Mouse (Mus musculus) adrenal gland, postnatal 10 days (tissue): ENCODE results near the gene Morc4. TPM values are rescaled to one million over a fixed set of nuclear protein-coding genes. Genes with fewer than 3 reads are reported as not detected.

ENCODE experiments used
- total RNA-seq, 2 experiments: library from RNA; stranded (reverse); gene quantifications; 2 replicates each; pipeline ENCODE4 v1.2.3; 2021

Gene Morc4
- total RNA-seq, 2 experiments from 2014 or later = 9.6 to 10.0 TPM

Other genes starting within 250 kb of the Morc4 start
- gene Tbc1d8b, start 186.7 kb downstream of the Morc4 start, total RNA-seq = 1 to 10 TPM; 8.9 to 9.0 TPM
- gene Gm15013, start 157.2 kb downstream of the Morc4 start, total RNA-seq = not detected
- not detected for gene Ripply1, start 89.3 kb downstream of the Morc4 start, total RNA-seq
- 1 to 10 TPM; 1.4 TPM for gene Cldn2, start 70.8 kb downstream of the Morc4 start, total RNA-seq
- 1 to 10 TPM; 6.3 to 8.5 TPM for gene Rbm41, start 126.9 kb upstream of the Morc4 start, total RNA-seq
- gene Nup62cl, start 191.0 kb upstream of the Morc4 start, total RNA-seq = 10 to 100 TPM in 1 of 2 experiments, 1 to 10 TPM in 1; 4.7 to 13.4 TPM
- gene Pih1h3b, start 191.2 kb upstream of the Morc4 start, total RNA-seq = not detected